8 mouse cellular contexts compared by ENCODE assay signal in the genomic region with DNA sequence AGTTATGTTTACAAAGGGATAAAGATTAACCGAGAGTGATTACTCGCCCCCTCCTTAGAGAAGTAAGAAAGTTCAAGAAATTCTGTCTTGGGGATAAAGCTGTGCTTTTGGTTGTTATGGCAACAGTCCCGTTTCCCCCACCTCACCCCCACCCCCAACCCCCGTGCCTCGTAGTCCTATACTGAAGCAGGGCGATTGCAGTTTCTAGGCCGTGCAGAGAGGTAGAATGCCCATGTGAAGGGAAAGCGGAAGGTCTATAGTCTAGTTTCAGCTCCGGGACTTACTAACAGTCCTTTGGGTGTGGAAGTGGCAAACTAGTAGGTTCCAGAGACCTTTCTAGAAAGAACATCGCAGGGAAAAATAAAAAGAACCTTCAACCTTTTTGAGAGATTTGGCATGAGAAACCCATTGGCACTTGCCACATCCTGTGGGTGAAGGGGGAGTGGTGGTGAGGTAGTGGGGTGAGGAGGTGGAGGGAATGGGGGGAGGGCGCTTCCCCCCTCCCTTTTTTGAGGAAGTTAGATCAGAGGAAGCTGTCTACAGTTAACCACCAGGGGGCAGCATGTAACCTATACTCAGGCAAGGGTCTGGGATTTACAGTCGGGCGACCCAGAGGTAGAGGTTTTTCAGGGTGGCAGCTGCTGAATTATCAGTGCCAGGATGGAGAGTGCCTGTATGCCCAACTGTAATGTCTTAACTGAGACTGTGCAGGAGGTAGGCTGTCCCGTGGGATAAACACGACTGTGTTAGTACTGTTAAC. TPM values are rescaled to one million over a fixed set of nuclear protein-coding genes. Genes with fewer than 3 reads are reported as not detected.
DNase-seq lines count a peak whose midpoint lies in the region; ATAC-seq and TF ChIP-seq lines count a peak whose summit lies in the region.

No protein-coding gene starts in this region.

- H3K4me3 ChIP-seq in embryonic facial prominence, embryonic 13.5 days = peak overlapping the region; percentile 27
- peak overlapping the region; percentile 13; the same call in 1 of the 2 replicates for H3K4me3 ChIP-seq in heart, embryonic 11.5 days (ENCODE audit: low read depth, low read length)
- H3K4me3 ChIP-seq in kidney, embryonic 15.5 days (replicated peaks) = no peak overlapping the region
- peak overlapping the region; percentile 4; the same call in 1 of the 2 replicates for H3K4me3 ChIP-seq in limb, embryonic 15.5 days
- no peak overlapping the region for H3K4me3 ChIP-seq in midbrain, postnatal 0 days (ENCODE audit: low read depth, low read length)

- peak; percentile 93 for DNase-seq in CD4-positive helper T cell, adult 2 months (ENCODE audit: low read depth, low spot score)
- peak; percentile 74 for DNase-seq in adrenal gland, postnatal 14 days
- peak; percentile 83 for DNase-seq in midbrain, postnatal 0 days (ENCODE audit: low spot score)
- DNase-seq in spleen, postnatal 36 days (ENCODE audit: low spot score in 2 of 2) = peak; percentile 79 to 87

- TF ChIP-seq CTCF in midbrain, postnatal 0 days (IDR thresholded peaks at IDR 0.05) = peak; percentile 82

- peaks cover 10% of the 10 kb centered on the region for H3K27me3 ChIP-seq in embryonic facial prominence, embryonic 13.5 days
- peaks cover 17% of the 10 kb centered on the region; the same call in 1 of the 2 replicates for H3K27me3 ChIP-seq in heart, embryonic 11.5 days (ENCODE audit: control insufficient read depth, insufficient read depth, low read length)
- H3K27me3 ChIP-seq in kidney, embryonic 15.5 days = 0 out of 2 replicates have a peak, but pooled peaks cover 16% of the 10 kb centered on the region
- 0 out of 2 replicates have a peak, but pooled peaks cover 10% of the 10 kb centered on the region for H3K27me3 ChIP-seq in limb, embryonic 15.5 days
- H3K27me3 ChIP-seq in midbrain, postnatal 0 days (ENCODE audit: insufficient read depth, low read length) = no peaks in the 10 kb centered on the region

- H3K36me3 ChIP-seq in embryonic facial prominence, embryonic 13.5 days = no peaks in the 10 kb centered on the region
- no peaks in the 10 kb centered on the region for H3K36me3 ChIP-seq in heart, embryonic 11.5 days (ENCODE audit: control insufficient read depth, insufficient read depth, low read length)
- H3K36me3 ChIP-seq in kidney, embryonic 15.5 days = no peaks in the 10 kb centered on the region
- no peaks in the 10 kb centered on the region for H3K36me3 ChIP-seq in limb, embryonic 15.5 days
- no peaks in the 10 kb centered on the region for H3K36me3 ChIP-seq in midbrain, postnatal 0 days (ENCODE audit: insufficient read depth, low read length)

- H3K27ac ChIP-seq in embryonic facial prominence, embryonic 13.5 days = no peak overlapping the region
- no peak overlapping the region for H3K27ac ChIP-seq in heart, embryonic 11.5 days (ENCODE audit: low read depth, low read length)
- no peak overlapping the region for H3K27ac ChIP-seq in kidney, embryonic 15.5 days
- no peak overlapping the region for H3K27ac ChIP-seq in limb, embryonic 15.5 days
- H3K27ac ChIP-seq in midbrain, postnatal 0 days (ENCODE audit: low read depth, low read length) = no peak overlapping the region

- ATAC-seq in embryonic facial prominence, embryonic 13.5 days (ENCODE audit: insufficient number of reproducible peaks, insufficient read depth, low FRiP score, low TSS enrichment, low read depth) = peak; percentile 52; the same call in 1 of the 2 replicates
- no peak for ATAC-seq in heart, embryonic 11.5 days (replicated peaks; ENCODE audit: insufficient number of reproducible peaks, low FRiP score, low TSS enrichment)
- no peak for ATAC-seq in kidney, embryonic 15.5 days (replicated peaks; ENCODE audit: low FRiP score)
- ATAC-seq in limb, embryonic 15.5 days (ENCODE audit: insufficient number of reproducible peaks, low FRiP score, low TSS enrichment, low read depth) = no peak
- peak; percentile 62; the same call in 1 of the 2 replicates for ATAC-seq in midbrain, postnatal 0 days (ENCODE audit: low FRiP score)

- WGBS in embryonic facial prominence, embryonic 13.5 days = 14% methylated on average over 15 of the region's 15 CpGs
- 17% methylated on average over 14 of the region's 15 CpGs for WGBS in heart, embryonic 11.5 days (ENCODE audit: insufficient replicate concordance)
- 25% methylated on average over 15 of the region's 15 CpGs for WGBS in kidney, embryonic 15.5 days
- WGBS in limb, embryonic 15.5 days = 23% methylated on average over 15 of the region's 15 CpGs
- 7% methylated on average over 15 of the region's 15 CpGs for WGBS in midbrain, postnatal 0 days

- H3K9ac ChIP-seq in embryonic facial prominence, embryonic 13.5 days = no peak overlapping the region
- 0 out of 2 replicates have a peak overlapping the region, but pooled peaks have one; percentile 18 for H3K9ac ChIP-seq in heart, embryonic 11.5 days (ENCODE audit: low read depth, low read length)
- H3K9ac ChIP-seq in kidney, embryonic 15.5 days = no peak overlapping the region
- H3K9ac ChIP-seq in limb, embryonic 15.5 days = no peak overlapping the region
- no peak overlapping the region for H3K9ac ChIP-seq in midbrain, postnatal 0 days (replicated peaks; ENCODE audit: low read length, poor library complexity, severe bottlenecking)

- peak overlapping the region; percentile 48 for H3K4me2 ChIP-seq in embryonic facial prominence, embryonic 13.5 days
- peak overlapping the region; percentile 41 for H3K4me2 ChIP-seq in heart, embryonic 11.5 days
- H3K4me2 ChIP-seq in kidney, embryonic 15.5 days = peak overlapping the region; percentile 43
- H3K4me2 ChIP-seq in limb, embryonic 15.5 days = peak overlapping the region; percentile 27; the same call in 1 of the 2 replicates
- peak overlapping the region; percentile 41 for H3K4me2 ChIP-seq in midbrain, postnatal 0 days (ENCODE audit: low read depth, low read length, poor library complexity, severe bottlenecking)

- H3K9me3 ChIP-seq in embryonic facial prominence, embryonic 13.5 days = no peaks in the 10 kb centered on the region
- H3K9me3 ChIP-seq in heart, embryonic 11.5 days (replicated peaks; ENCODE audit: control insufficient read depth, low read length) = no peaks in the 10 kb centered on the region
- H3K9me3 ChIP-seq in kidney, embryonic 15.5 days (replicated peaks) = no peaks in the 10 kb centered on the region
- H3K9me3 ChIP-seq in limb, embryonic 15.5 days = no peaks in the 10 kb centered on the region
- no peaks in the 10 kb centered on the region for H3K9me3 ChIP-seq in midbrain, postnatal 0 days (ENCODE audit: low read length)

- H3K4me1 ChIP-seq in embryonic facial prominence, embryonic 13.5 days = peaks cover 5% of the 10 kb centered on the region; the same call in 1 of the 2 replicates
- no peaks in the 10 kb centered on the region for H3K4me1 ChIP-seq in heart, embryonic 11.5 days (ENCODE audit: control insufficient read depth, insufficient read depth, low read length)
- peaks cover 16% of the 10 kb centered on the region for H3K4me1 ChIP-seq in kidney, embryonic 15.5 days
- H3K4me1 ChIP-seq in limb, embryonic 15.5 days = peaks cover 11% of the 10 kb centered on the region
- H3K4me1 ChIP-seq in midbrain, postnatal 0 days (ENCODE audit: insufficient read depth, low read length) = 0 out of 2 replicates have a peak, but pooled peaks cover 7% of the 10 kb centered on the region

RNA-seq across cellular contexts. Expression of a gene that starts 43.4 kb away (rescaled TPM):
- 33.6 and 33.9 TPM in 2 replicates for total RNA-seq in adrenal gland, postnatal 14 days (2021)
- polyA plus RNA-seq in embryonic facial prominence, embryonic 13.5 days (2015; fragmentation: Nextera tagmentation; extraction: Ambion mirVana) = 11.4 and 13.2 TPM in 2 replicates
- polyA plus RNA-seq in heart, embryonic 11.5 days (2014; fragmentation: Nextera tagmentation; extraction: Ambion mirVana) = 10.5 and 12.1 TPM in 2 replicates
- 9.0 and 10.0 TPM in 2 replicates for polyA plus RNA-seq in kidney, embryonic 15.5 days (2015; fragmentation: Nextera tagmentation; extraction: Ambion mirVana)
- 8.5 and 10.1 TPM in 2 replicates for polyA plus RNA-seq in limb, embryonic 15.5 days (2015; fragmentation: Nextera tagmentation; extraction: Ambion mirVana)
- 48.8 and 56.3 TPM in 2 replicates for total RNA-seq in midbrain, postnatal 0 days (2014; rRNA removed)
- 8.8 and 11.3 TPM in 2 replicates for polyA plus RNA-seq in midbrain, postnatal 0 days (2015; fragmentation: Nextera tagmentation; extraction: Ambion mirVana)

Comparison
In these comparisons a context has a peak if more than half of its experiments do, and no peak if none do; other contexts are left out.
1. ATAC-seq: peak in embryonic facial prominence, embryonic 13.5 days (single experiment) and midbrain, postnatal 0 days (single experiment); none in heart, embryonic 11.5 days (single experiment), kidney, embryonic 15.5 days (single experiment) and limb, embryonic 15.5 days (single experiment).
2. H3K4me3 ChIP-seq: peak in embryonic facial prominence, embryonic 13.5 days (single experiment), heart, embryonic 11.5 days (single experiment) and limb, embryonic 15.5 days (single experiment); none in kidney, embryonic 15.5 days (single experiment) and midbrain, postnatal 0 days (single experiment).
3. Peak in every context shown above with its lines, with median percentiles within 50 percentile points of each other: DNase-seq and H3K4me2 ChIP-seq.